Mouse (Mus musculus): Measurements from ENCODE around the gene Rufy3.
A peak's percentile ranks its signal among the peaks of the same experiment; 100 is the strongest.

Rufy3 gene

DNA sequence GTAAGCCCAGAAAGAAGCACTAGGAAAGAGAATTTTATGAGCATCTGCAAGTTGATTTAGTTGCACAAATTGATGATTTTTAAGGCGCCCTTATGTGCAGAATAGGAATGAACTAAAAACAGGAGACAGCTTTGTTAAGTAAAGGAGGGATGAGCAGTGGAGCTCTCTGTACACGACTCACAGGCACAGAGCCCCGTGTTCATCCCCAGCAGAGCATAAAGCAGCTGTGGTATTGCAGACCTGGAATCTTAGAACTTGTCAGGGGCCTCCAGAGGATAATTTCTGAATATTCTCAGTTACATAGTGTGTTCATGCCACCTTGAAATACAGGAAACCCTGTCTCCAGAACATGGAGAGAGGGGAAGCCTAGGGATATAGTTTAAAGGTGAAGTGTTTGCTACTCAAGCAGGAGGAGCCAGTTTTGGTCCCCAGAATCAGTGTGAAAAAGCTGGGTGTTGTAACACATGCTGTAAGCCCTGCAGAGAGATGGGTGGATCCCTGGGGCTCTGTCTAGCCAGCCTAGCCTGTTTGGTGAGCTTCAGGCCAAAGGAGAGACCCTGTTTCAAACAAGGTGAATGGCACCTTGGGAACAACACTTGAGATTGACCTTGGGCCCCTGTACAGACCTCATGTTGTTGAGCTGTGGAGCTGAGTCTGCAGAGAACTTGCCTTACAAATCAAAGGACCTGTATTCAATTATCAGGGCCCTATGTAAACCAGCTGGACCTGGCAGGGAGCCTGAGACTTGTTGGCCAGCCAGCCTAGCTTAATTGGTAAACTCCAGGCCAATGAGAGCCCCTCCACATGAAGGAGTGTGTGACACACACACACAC is 10.9 kb downstream of the Rufy3 start:
- no peak for DNase-seq (ENCODE audit: low spot score in 2 of 2)

DNA sequence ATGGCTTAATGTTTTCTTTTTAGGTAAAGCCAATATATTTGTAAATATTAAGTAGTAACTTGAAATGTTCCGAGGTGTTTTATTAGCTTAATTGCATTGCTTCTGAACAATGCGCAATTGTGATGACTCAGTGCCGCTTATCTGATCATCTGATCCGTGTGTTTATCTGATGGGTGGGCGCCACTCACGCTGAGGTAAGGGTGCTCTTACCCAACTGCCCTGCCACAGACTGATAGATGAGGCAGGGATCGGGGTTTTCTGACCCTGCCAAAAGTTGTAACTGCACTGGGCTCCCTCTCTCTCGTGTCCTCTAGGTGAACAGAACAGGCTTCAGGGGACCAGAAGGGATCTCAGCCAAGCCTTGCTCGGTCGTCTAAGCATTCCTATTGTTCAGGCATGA is 15.8 kb downstream of the Rufy3 start:
- DNase-seq (ENCODE audit: low spot score in 2 of 2): no peak

DNA sequence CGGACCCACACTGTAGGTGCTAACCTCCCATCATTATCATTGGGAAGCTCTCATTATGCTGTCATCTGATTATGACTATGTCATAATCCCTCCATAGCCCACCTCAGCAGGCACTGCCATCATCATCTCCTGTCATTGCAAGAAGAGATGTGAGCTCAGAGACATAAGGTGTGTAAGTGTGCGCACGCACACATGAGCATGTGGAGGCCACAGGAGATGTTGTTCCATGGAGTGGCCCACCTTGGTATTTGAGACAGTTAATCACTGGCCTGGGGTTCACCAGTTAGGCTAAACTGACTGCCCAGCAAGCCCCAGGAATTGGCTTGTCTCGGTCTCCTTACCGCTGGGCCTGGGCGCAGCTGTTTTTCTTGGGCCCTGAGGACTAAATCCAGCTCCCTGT is 16.5 kb downstream of the Rufy3 start:
- no peak for DNase-seq (ENCODE audit: low spot score in 2 of 2)

- no peak for DNase-seq (ENCODE audit: low spot score in 2 of 2)
Observed at GRCm38 (mm10) chr5:88583271-88584031, 18.6 kb downstream of the Rufy3 start.

DNA sequence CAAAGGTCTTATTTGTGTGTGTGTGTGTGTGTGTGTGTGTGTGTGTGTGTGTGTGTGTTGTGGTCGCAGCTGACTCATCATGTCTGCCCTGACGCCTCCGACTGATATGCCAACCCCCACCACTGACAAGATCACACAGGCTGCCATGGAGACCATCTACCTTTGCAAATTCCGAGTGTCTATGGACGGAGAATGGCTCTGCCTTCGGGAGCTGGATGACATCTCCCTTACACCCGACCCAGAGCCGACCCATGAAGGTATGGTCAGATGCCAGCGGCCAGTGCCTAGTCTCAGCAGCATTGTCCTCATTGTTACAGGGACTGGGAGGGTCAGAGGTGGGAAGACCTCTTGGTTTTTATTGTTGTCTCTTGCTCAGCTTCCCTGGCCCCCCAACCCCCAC is 19.2 kb downstream of the Rufy3 start:
- no peak for DNase-seq (ENCODE audit: low spot score in 2 of 2)

GRCm38 (mm10) chr5:88586407-88587174 is 21.8 kb downstream of the Rufy3 start:
- no peak for DNase-seq (ENCODE audit: low spot score in 2 of 2)

GRCm38 (mm10) chr5:88587211-88587934 is 22.5 kb downstream of the Rufy3 start:
- no peak for DNase-seq (ENCODE audit: low spot score in 2 of 2)

DNA sequence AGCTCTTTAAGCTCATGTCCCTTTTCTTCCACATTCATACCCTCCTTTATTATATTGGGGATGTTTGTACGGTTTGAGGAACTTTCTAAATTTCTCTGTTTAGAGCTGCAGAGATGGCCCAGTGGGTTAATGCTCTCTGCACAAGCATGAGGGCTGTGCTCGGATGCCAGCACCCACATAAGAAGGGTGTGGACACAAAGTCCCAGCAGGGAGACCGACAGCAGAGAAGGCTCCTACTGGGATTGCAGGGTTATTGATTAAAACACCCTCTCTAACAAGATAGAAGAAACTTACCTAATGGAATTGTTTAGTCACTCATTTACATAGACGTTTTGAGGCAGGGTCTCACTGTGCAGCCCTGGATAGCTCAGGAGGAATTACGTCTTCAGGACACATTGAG is 23.6 kb downstream of the Rufy3 start:
- no peak for DNase-seq (ENCODE audit: low spot score in 2 of 2)

GRCm38 (mm10) chr5:88593421-88594172 is 28.8 kb downstream of the Rufy3 start:
- DNase-seq (ENCODE audit: low spot score in 2 of 2): no peak

DNA sequence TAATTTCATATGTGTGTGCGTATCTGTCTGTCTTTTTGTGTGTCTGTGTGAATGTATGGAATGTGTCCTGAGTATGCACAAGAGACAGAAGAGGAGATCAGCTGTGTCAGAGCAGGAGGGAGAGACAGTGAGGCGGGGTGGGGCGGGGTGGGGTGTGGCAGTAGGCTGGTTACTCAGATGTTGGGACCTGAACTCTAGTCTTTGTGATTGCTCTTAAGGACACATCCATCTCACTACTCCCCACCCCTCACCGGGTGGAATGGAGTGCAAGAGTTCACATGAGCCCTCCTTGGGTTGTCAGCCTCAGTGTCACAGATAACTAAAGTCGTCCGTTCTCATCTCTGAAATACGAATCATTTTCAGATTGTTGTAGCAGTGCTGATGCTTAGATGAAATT is 29.3 kb downstream of the Rufy3 start:
- no peak for DNase-seq (ENCODE audit: low spot score in 2 of 2)

DNA sequence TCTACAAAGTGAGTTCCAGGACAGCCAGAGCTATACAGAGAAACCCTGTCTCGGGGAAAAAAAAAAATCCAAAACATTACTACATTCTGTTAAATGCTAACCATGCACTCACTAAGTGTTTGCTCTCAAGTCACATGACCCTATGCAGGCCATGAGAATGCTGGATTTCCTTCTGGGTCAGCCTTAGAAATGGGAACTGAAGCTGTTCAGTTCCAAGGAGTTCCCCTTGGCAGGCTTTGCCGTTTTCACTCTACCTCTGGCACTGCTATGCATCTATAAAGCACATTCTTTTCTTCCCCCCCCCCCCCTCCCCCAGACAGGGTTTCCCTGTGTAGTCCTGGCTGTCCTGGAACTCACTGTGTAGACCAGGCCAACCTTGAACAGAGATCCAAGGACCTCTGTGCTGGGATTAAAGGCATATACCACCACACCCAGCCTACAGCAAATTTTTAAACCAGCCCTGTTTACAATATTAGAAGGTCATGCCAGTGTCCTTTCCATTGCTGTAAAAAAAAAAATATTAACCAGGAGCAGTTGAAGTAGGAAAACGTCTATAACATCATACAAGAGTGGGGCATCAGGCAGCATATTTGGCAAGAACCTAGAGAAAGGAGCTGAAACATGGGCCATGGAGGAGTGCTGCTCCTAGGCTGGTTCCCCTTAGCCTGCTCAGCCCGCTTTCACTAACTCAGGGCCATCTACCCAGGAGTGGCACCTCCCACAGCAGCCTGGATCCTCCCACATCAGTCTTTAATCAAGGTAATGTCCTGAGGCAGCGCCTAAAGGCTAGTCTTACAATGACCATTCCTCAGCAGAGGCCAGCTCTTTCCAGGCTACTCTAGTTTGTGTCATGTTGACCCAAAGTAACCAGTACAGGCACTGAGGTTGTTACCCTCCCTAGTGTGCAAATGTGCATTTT is 31.0 kb downstream of the Rufy3 start:
- DNase-seq (ENCODE audit: low spot score in 2 of 2): no peak

GRCm38 (mm10) chr5:88598961-88599360 is 34.1 kb downstream of the Rufy3 start:
- no peak for DNase-seq (ENCODE audit: low spot score in 2 of 2)

DNA sequence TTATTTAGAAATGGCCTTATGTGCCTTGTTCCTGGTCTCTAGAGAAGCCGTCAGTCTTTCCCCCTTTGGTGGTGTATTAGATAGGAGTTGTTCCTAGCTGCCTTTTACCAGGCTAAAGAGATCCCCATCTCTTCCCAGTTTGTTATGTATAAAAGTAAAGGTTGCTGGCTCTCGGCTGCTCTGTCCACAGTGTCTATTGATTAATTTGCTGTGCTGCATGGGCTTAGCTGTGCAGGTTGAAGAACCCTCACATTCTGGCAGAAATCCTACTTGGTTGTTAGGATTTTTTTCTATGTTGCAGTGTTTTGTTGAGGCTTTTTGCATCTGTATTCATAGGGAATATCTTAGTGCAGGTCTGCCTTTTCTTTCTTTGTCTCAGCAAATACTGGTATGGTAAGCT is 37.2 kb downstream of the Rufy3 start:
- no peak for DNase-seq (ENCODE audit: low spot score in 2 of 2)

DNA sequence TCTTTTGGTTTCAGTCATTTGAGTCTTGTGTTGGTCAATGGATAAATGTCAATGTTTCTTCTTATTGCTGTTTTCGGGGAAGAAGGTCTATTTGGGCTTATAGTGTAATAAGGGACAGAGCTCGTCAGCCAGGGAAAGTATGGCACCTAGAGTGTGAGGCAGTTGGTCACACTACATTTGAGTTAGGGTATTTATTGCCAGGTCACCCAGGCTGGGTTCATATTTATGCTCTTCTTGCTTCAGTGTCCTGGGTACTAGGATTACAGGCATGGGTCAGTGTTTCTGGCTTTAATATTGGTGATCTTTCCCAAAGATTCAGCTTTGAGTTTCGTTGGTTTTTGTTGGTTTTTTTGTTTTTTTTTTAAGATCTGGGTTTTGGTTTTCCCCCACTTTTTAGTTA is 37.9 kb downstream of the Rufy3 start:
- DNase-seq (ENCODE audit: low spot score in 2 of 2): no peak

DNA sequence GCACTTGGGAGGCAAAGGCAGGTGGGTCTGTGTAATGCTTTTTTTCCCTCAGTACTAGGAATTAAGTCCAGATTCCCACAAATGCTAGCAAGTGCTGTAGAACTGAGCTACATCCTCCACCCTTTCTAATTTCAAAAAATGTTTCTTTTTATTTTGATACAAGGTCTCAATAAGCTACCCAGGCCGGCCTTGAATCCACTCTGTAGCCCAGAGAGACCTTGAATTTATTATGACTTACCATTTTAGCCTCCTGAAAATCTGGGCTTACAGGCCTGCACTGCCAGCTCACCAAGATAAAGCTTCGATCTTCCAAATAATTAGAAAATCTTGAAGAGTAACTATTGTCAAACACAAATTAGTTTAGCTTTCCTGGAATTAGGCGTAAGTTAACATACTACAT is 39.2 kb downstream of the Rufy3 start:
- no peak for DNase-seq (ENCODE audit: low spot score in 2 of 2)

DNA sequence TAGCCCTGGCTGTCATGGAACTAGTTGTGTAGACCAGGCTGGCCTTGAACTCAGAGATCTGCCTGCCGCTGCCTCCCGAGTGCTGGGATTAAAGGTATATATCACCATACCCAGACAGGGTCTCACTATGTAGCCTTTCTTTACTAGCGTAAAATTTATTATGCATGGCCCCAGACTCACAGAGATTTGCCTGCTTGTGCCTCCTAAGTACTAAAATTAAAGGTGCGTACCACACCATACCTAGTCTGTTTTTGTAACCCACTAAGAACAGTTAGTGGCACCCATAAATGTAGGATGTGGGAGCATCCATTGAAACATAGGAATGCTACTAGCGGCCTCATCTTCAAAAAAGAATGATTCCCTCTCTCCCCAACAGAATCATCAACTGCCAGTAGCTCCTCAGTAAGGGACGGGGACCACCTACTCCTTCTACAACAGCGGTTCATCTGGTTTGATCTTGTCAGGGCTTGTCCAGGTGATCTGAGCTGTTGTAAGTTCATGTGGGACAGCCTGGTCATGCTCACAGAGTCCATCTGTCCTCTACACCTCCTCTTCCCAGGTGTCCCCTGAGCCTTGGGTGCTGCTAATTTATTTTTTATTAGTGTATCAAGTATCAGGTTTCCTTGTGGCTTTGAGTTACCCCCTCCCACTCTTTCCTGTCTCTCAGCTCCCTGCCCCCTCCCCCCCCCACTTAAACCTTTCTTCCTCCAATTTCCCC is 40.0 kb downstream of the Rufy3 start:
- no peak for DNase-seq (ENCODE audit: low spot score in 2 of 2)

GRCm38 (mm10) chr5:88614129-88614528 is 49.3 kb downstream of the Rufy3 start:
- DNase-seq (ENCODE audit: low spot score in 2 of 2): no peak

GRCm38 (mm10) chr5:88616988-88617387 is 52.1 kb downstream of the Rufy3 start:
- DNase-seq (ENCODE audit: low spot score in 2 of 2): no peak

DNA sequence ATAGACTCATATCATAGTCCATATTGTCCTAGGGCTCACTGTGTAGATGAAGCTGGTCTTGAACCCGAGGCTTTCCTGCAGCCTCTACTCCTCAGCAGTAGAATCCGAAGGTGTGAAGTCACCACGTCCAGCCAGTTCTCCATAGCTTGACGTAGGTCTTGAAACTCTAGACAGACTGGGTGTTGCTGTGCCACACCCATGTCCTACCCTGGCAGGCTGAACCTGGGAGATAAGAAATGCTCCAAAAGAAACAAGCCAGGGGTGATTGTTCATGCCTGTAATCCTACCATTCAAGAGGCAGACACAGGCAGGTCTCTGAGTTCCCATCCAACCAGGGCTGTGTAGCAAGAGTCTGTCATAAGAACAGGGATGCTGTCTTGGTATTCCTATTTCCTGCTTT is 62.7 kb downstream of the Rufy3 start:
- DNase-seq (ENCODE audit: low spot score in 2 of 2): peak in 1 of 2 experiments; percentile 38
